Mouse (Mus musculus) stomach, postnatal 0 days (tissue): ENCODE measurements around the gene Fam19a4.

Experiments used
- CTCF ChIP-seq: IDR thresholded peaks from 2 replicates; pipeline ENCODE4 v1.5.1; 2016; ENCODE audit warnings: antibody characterized with exemption, low read depth, mild to moderate bottlenecking, moderate library complexity
- EP300 ChIP-seq: optimal IDR thresholded peaks from 2 replicates; pipeline ENCODE3; 2016; ENCODE audit warnings: antibody characterized with exemption

DNA sequence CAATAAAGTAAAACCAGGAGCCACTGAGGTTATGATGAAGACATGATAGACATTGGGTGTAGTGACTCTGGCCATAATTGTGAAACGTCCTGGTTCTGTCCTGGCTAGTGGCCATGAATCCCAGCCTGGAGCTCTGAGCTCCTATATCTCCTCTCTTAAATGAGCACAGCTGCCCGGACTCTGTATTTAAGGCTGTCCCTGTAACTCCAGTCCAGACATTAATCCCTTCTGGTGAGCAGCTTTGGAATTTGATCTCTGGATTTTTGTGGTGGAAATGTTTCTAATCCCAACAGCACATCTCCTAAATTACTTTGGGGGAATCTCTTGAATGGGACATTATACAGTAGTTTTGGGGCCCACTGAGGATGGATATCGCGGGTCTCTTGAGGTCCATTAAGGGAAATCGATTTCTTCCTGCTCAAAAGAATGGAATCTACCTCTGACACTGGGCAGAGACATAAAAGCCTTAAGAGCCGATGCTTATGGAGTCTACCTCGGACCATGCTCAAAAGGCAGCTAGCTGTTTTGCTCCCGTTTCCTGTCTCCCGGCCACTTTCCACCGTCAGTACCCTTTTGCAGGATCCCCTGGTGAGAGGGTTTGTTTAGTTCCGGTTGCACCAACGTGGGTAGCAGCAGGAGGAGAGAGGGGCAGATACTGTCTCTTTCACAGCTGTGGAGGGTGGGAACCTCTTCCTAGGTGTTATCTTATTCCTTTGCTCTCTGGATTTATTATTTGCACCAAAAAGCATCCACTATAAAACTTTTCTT lies 41.2 kb upstream of the Fam19a4 start:
- no peak for TF ChIP-seq CTCF
- TF ChIP-seq EP300 = no peak
